Mouse (Mus musculus) left cerebral cortex, adult 2 months (tissue): ENCODE measurements at regions not wholly inside any gene's neighbourhood (a gene's known extent, or its start where the extent isn't known, plus 50 kb on each side); places are given as distances from the start of the nearest gene placed in this dataset.
A peak's percentile ranks its signal among the peaks of the same experiment; 100 is the strongest.

Source experiments
- DNase-seq, 2 experiments: peaks; one replicate each; pipeline ENCODE4 v3.0.0; 2021 to 2022; ENCODE audit warnings: low spot score in 2 of 2, mixed read lengths in 1 of 2; ENCODE audit errors: extremely low spot score in 1 of 2
- H3K27ac ChIP-seq: fragments of 200-600 bp; 2 replicates; pipeline ENCODE4 v1.8.1; 2022
- H3K4me3 ChIP-seq: fragments of 200-600 bp; 2 replicates; pipeline ENCODE4 v1.8.1; 2022
- CTCF ChIP-seq: fragments of 200-600 bp; IDR thresholded peaks from 2 replicates; pipeline ENCODE4 v1.8.1; 2022; ENCODE audit warnings: antibody characterized with exemption, mild to moderate bottlenecking, moderate library complexity
- intact Hi-C: fragments of 180-260 bp; cut with DNase I; formaldehyde crosslinking; loops from one replicate; pipeline ENCODE4 v1.15.1; 2025

DNA sequence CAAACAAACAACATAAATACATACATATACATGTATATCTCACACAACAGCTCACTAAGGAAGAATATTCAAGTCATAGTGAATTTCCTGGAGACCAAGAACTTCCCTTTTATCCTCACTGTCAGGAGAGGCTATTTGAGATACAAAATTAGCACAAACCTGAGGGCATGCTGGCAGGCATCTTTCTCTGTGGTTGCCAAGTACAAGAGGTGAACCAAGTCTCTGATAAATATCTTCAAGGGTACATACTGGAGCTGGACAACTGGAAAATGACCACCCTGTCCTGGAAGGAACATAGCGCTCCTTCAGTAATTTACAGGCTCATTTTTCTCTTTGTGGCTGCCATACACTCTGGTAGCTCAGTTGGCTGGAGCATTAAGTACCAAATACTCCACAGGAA, 56.8 kb upstream of the Ssr3 start:
- Histone ChIP-seq H3K4me3 (no peak overlapping the region), H3K27ac (no peak overlapping the region)
- intact Hi-C loops: no loop called here
- no peak for DNase-seq
- no peak for TF ChIP-seq CTCF

DNA sequence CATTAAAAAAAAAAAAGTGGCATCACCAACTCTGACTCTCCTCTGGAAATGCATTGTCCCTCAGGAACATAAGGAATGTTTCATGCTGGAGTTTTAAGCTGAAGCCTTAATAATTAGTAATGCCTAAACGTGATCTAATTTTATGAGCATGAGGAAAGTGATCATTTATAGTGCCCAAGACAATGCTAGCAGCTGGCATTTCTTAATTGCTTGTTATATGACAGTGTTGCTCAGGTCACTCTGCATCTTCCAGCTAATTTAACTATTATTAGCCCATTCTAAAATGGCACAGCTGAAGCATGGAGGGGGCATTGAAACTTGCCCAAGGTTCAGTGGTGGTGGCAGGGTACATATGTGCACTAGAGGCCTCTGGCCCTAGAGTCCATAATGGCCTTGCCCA, 51.3 kb upstream of the Ssr3 start:
- Histone ChIP-seq H3K4me3 (no peak overlapping the region), H3K27ac (no peak overlapping the region)
- no peak for TF ChIP-seq CTCF
- no peak for DNase-seq
- intact Hi-C loops: no loop called here

- H3K27ac ChIP-seq: peak overlapping the region; percentile 2; the same call in 1 of the 2 replicates
- intact Hi-C loops: loop anchor here (1.0 kb wide), 1 partner anchor 85 kb away; the partner anchor contains the start of gene Tiparp
- DNase-seq: no peak
- no peak for TF ChIP-seq CTCF
- H3K4me3 ChIP-seq: no peak overlapping the region
Observed at GRCm38 (mm10) chr3:65442946-65443345, 50.5 kb upstream of the Ssr3 start.

- no peak for DNase-seq
Observed at GRCm38 (mm10) chr3:65442269-65442668, 49.8 kb upstream of the Ssr3 start.

More at GRCm38 (mm10) chr3:65442269-65442668, 49.8 kb upstream of the Ssr3 start:
- H3K4me3 ChIP-seq: no peak overlapping the region
- intact Hi-C loops: loop anchor here (1.0 kb wide), 1 partner anchor 86 kb away; the partner anchor contains the start of gene Tiparp
- peak overlapping the region; percentile 60 for H3K27ac ChIP-seq
- no peak for TF ChIP-seq CTCF
